Mouse (Mus musculus): ENCODE measurements around the gene Golt1a. TPM values are rescaled to one million over a fixed set of nuclear protein-coding genes. Genes with fewer than 3 reads are reported as not detected.

Gene Golt1a
- polyA plus RNA-seq, 1 experiment: 1.9 TPM

Other genes with a start within 250 kb of the Golt1a start
- 30.5 and 30.9 TPM in 2 replicates for gene Ppp1r15b, start 178.7 kb upstream of the Golt1a start, polyA plus RNA-seq (2012; rRNA removed)
- 81.1 and 94.9 TPM in 2 replicates for gene Plekha6, start 145.6 kb upstream of the Golt1a start, polyA plus RNA-seq (2012; rRNA removed)
- not detected in 2 replicates for gene Kiss1, start 12.1 kb downstream of the Golt1a start, polyA plus RNA-seq (2012; rRNA removed)
- 0.07 and 0.22 TPM in 2 replicates for gene Ren1, start 40.7 kb downstream of the Golt1a start, polyA plus RNA-seq (2012; rRNA removed)
- 1.2 and 1.8 TPM in 2 replicates for gene Etnk2, start 53.8 kb downstream of the Golt1a start, polyA plus RNA-seq (2012; rRNA removed)
- 30.1 and 31.7 TPM in 2 replicates for gene Sox13, start 114.6 kb downstream of the Golt1a start, polyA plus RNA-seq (2012; rRNA removed)

Data from urinary bladder, adult 2 months (tissue).